Mouse (Mus musculus) forebrain, embryonic 16.5 days (tissue): Measurements from ENCODE around the gene Izumo2. TPM values are rescaled to one million over a fixed set of nuclear protein-coding genes. Genes with fewer than 3 reads are reported as not detected.
"Not testable (repeated sequence)": the region's sequence is repeated elsewhere in the genome, so short reads cannot be mapped to it uniquely, and the experiment has no call there.

ENCODE experiments used
- ATAC-seq: fragments of 200-750 bp; cut with Nextera tagmentation; 2 replicates; pipeline ENCODE4 v1.8.0; 2017; ENCODE audit warnings: mild to moderate bottlenecking, moderate library complexity
- H3K27ac ChIP-seq: fragments of 300-500 bp; sonication (generic); 2 replicates; pipeline ENCODE4 v1.5.1; 2014; ENCODE audit warnings: low read length, control low read depth
- H3K27me3 ChIP-seq: fragments of 300-500 bp; sonication (generic); replicated peaks from 2 replicates; pipeline ENCODE4 v1.6.1; 2014; ENCODE audit warnings: low read length; ENCODE audit not compliant: control insufficient read depth, insufficient read depth
- H3K36me3 ChIP-seq: fragments of 300-500 bp; sonication (generic); 2 replicates; pipeline ENCODE4 v1.6.1; 2014; ENCODE audit not compliant: control insufficient read depth, insufficient read depth
- H3K4me1 ChIP-seq: fragments of 300-500 bp; sonication (generic); replicated peaks from 2 replicates; pipeline ENCODE4 v1.6.1; 2014; ENCODE audit warnings: low read length; ENCODE audit not compliant: control insufficient read depth, insufficient read depth
- H3K4me2 ChIP-seq: fragments of 300-500 bp; sonication (generic); 2 replicates; pipeline ENCODE4 v1.6.1; 2014; ENCODE audit warnings: mild to moderate bottlenecking, low read length, control low read depth
- H3K4me3 ChIP-seq: fragments of 300-500 bp; sonication (generic); replicated peaks from 2 replicates; pipeline ENCODE4 v1.5.1; 2014; ENCODE audit warnings: mild to moderate bottlenecking, low read length, control low read depth
- H3K9ac ChIP-seq: fragments of 300-500 bp; sonication (generic); replicated peaks from 2 replicates; pipeline ENCODE4 v1.6.1; 2014; ENCODE audit warnings: low read depth, low read length, control low read depth
- H3K9me3 ChIP-seq: fragments of 300-500 bp; sonication (generic); 2 replicates; pipeline ENCODE4 v1.6.1; 2016; ENCODE audit warnings: low read length; ENCODE audit not compliant: control insufficient read depth
- WGBS: fragments of 180-500 bp; shearing (Covaris S2); extraction: QIAGEN DNeasy Blood & Tissue Kit; methylation state at CpG from one replicate; pipeline ENCODE4 v1.1.7; 2014; 5-methylcytosine and 5-hydroxymethylcytosine counted together
- polyA plus RNA-seq: library from polyadenylated mRNA; unstranded; fragments of >200 nt; fragmentation: Nextera tagmentation; extraction: Ambion mirVana; gene quantifications from 2 replicates; pipeline ENCODE4 v1.2.1, GENCODE M21; 2015

The Izumo2 gene
- polyA plus RNA-seq, 1 experiment from 2014 or later, result not detected

DNA sequence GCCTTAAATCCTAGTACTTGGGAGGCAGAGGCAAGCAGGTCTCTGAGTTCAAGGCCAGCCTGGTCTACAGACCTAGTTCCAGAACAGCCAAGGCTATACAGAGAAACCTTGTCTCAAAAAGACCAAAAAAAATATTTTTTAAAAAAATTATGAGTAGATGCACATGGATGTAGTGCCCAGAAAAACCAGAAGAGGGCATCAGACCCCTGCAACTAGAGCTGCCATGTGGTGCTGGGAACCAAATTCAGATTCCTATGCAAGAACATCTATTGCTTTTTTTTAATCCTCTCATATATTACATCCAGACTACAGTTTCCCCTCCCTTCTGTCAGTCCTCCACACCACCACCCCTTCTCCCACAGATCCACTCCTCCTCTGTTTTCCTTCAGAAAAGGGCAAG is 2.2 kb upstream of the Izumo2 start:
- Histone ChIP-seq H3K36me3 (no peaks in the 10 kb centered on the region), H3K4me1 (0 out of 2 replicates have a peak, but pooled peaks cover 2% of the 10 kb centered on the region), H3K4me3 (no peak overlapping the region), H3K9me3 (no peaks in the 10 kb centered on the region), H3K27me3 (no peaks in the 10 kb centered on the region), H3K4me2 (no peak overlapping the region), H3K9ac (no peak overlapping the region), H3K27ac (no peak overlapping the region)
- ATAC-seq, result no peak

GRCm38 (mm10) chr7:44707169-44707675 is 1.3 kb upstream of the Izumo2 start:
- no peak overlapping the region for H3K4me3 ChIP-seq
- no peaks in the 10 kb centered on the region for H3K9me3 ChIP-seq
- H3K27me3 ChIP-seq, result no peaks in the 10 kb centered on the region
- ATAC-seq, result no peak
- no peaks in the 10 kb centered on the region for H3K36me3 ChIP-seq
- no peak overlapping the region for H3K27ac ChIP-seq
- no peaks in the 10 kb centered on the region for H3K4me1 ChIP-seq
- H3K4me2 ChIP-seq, result no peak overlapping the region
- WGBS, result 91% methylated on average over 5 of the region's 5 CpGs
- no peak overlapping the region for H3K9ac ChIP-seq

DNA sequence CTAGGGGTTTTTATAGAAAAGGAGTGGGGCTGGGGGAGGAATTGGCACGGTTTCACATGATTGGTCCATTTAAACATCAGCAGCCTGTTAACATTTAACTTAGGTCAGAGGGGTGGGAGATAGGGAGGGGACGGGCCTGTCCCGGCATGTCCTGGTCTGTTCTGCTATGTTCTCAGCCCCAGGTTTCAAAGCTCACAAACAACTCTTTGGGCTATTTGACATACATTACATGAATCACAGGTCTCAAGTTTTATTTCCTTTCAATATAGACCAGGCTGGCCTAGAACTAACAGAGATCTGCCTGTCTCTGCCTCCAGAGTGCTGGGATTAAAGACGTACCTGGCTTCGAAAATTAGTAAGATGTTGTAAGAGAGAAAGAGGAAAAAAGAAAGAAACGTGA is 449 bp upstream of the Izumo2 start:
- H3K4me3 ChIP-seq, H3K9me3 ChIP-seq, H3K9ac ChIP-seq, H3K4me2 ChIP-seq, H3K27ac ChIP-seq, H3K36me3 ChIP-seq, H3K27me3 ChIP-seq, H3K4me1 ChIP-seq, ATAC-seq: not testable (repeated sequence)
- 91% methylated on average over 5 of the region's 6 CpGs for WGBS

GRCm38 (mm10) chr7:44709881-44710280 is 1.3 kb downstream of the Izumo2 start:
- H3K4me3 ChIP-seq, result no peak overlapping the region
- H3K36me3 ChIP-seq, result no peaks in the 10 kb centered on the region
- no peak overlapping the region for H3K9ac ChIP-seq
- no peak overlapping the region for H3K4me2 ChIP-seq
- WGBS, result 86% methylated on average over 5 of the region's 5 CpGs
- no peak overlapping the region for H3K27ac ChIP-seq
- H3K4me1 ChIP-seq, result no peaks in the 10 kb centered on the region
- no peak for ATAC-seq
- no peaks in the 10 kb centered on the region for H3K9me3 ChIP-seq
- H3K27me3 ChIP-seq, result no peaks in the 10 kb centered on the region

GRCm38 (mm10) chr7:44722058-44722457 is 13.5 kb downstream of the Izumo2 start:
- no peak overlapping the region for H3K4me2 ChIP-seq
- H3K4me1 ChIP-seq, result no peaks in the 10 kb centered on the region
- no peaks in the 10 kb centered on the region for H3K9me3 ChIP-seq
- H3K27ac ChIP-seq, result no peak overlapping the region
- H3K4me3 ChIP-seq, result no peak overlapping the region
- H3K27me3 ChIP-seq, result no peaks in the 10 kb centered on the region
- no peak for ATAC-seq
- no peaks in the 10 kb centered on the region for H3K36me3 ChIP-seq
- H3K9ac ChIP-seq, result no peak overlapping the region
- 85% methylated on average over 5 of the region's 5 CpGs for WGBS

GRCm38 (mm10) chr7:44724316-44724715 is 15.8 kb downstream of the Izumo2 start:
- Histone ChIP-seq H3K9me3 (no peaks in the 10 kb centered on the region), H3K4me3 (no peak overlapping the region), H3K4me2 (no peak overlapping the region), H3K4me1 (no peaks in the 10 kb centered on the region), H3K9ac (no peak overlapping the region), H3K27ac (no peak overlapping the region), H3K36me3 (no peaks in the 10 kb centered on the region), H3K27me3 (no peaks in the 10 kb centered on the region)
- no peak for ATAC-seq
- 19% methylated on average over 7 of the region's 7 CpGs for WGBS

GRCm38 (mm10) chr7:44726343-44726742 is 17.8 kb downstream of the Izumo2 start:
- Histone ChIP-seq H3K27me3 (no peaks in the 10 kb centered on the region), H3K36me3 (no peaks in the 10 kb centered on the region), H3K4me2 (no peak overlapping the region), H3K27ac (no peak overlapping the region), H3K4me3 (no peak overlapping the region), H3K4me1 (no peaks in the 10 kb centered on the region), H3K9ac (no peak overlapping the region), H3K9me3 (no peaks in the 10 kb centered on the region)
- WGBS, result 78% methylated on average over 6 of the region's 6 CpGs
- no peak for ATAC-seq

GRCm38 (mm10) chr7:44727151-44727550 is 18.6 kb downstream of the Izumo2 start:
- no peak overlapping the region for H3K4me3 ChIP-seq
- H3K27me3 ChIP-seq, result no peaks in the 10 kb centered on the region
- H3K9ac ChIP-seq, result no peak overlapping the region
- no peak for ATAC-seq
- H3K4me1 ChIP-seq, result no peaks in the 10 kb centered on the region
- no peak overlapping the region for H3K4me2 ChIP-seq
- H3K27ac ChIP-seq, result no peak overlapping the region
- WGBS, result 69% methylated on average over 5 of the region's 5 CpGs
- no peaks in the 10 kb centered on the region for H3K36me3 ChIP-seq
- H3K9me3 ChIP-seq, result no peaks in the 10 kb centered on the region

GRCm38 (mm10) chr7:44728082-44728975 is 19.8 kb downstream of the Izumo2 start:
- Histone ChIP-seq H3K4me1 (no peaks in the 10 kb centered on the region), H3K9ac (no peak overlapping the region), H3K36me3 (no peaks in the 10 kb centered on the region), H3K27me3 (no peaks in the 10 kb centered on the region), H3K27ac (no peak overlapping the region), H3K9me3 (no peaks in the 10 kb centered on the region), H3K4me2 (no peak overlapping the region), H3K4me3 (no peak overlapping the region)
- WGBS, result 87% methylated on average over 11 of the region's 11 CpGs
- ATAC-seq, result no peak
